Mouse (Mus musculus) spleen, adult 2 months (tissue): ENCODE results near the gene Usp36. TPM values are rescaled to one million over a fixed set of nuclear protein-coding genes. Genes with fewer than 3 reads are reported as not detected.

Experiments used
- DNase-seq, 2 experiments: peaks; one replicate each; pipeline versions ENCODE4 v3.0.0 to v3.0.0-alpha.2; 2012 to 2021; ENCODE audit warnings: low spot score in 2 of 2, low read depth in 1 of 2
- H3K27ac ChIP-seq: fragments of 200-500 bp; 2 replicates; pipeline ENCODE4 v1.5.1; 2012; ENCODE audit warnings: low read length, inconsistent platforms; ENCODE audit not compliant: insufficient read depth
- H3K27me3 ChIP-seq: fragments of 200-500 bp; 2 replicates; pipeline ENCODE4 v1.6.1; 2012; ENCODE audit warnings: mild to moderate bottlenecking, moderate library complexity, low read length, inconsistent platforms; ENCODE audit not compliant: control insufficient read depth, insufficient read depth
- H3K36me3 ChIP-seq: fragments of 200-500 bp; 2 replicates; pipeline ENCODE4 v1.6.1; 2012; ENCODE audit warnings: mild to moderate bottlenecking, low read length, inconsistent platforms; ENCODE audit not compliant: control insufficient read depth, insufficient read depth
- H3K4me1 ChIP-seq: fragments of 200-500 bp; 2 replicates; pipeline ENCODE4 v1.6.1; 2011; ENCODE audit warnings: inconsistent platforms; ENCODE audit not compliant: control insufficient read depth, insufficient read depth, insufficient read length
- H3K4me3 ChIP-seq: fragments of 200-500 bp; 2 replicates; pipeline ENCODE4 v1.5.1; 2011; ENCODE audit warnings: mild to moderate bottlenecking, inconsistent platforms; ENCODE audit not compliant: insufficient read depth, insufficient read length; ENCODE audit errors: extremely low read depth
- CTCF ChIP-seq: fragments of 200-500 bp; IDR thresholded peaks from 2 replicates; pipeline ENCODE4 v1.5.1; 2011; ENCODE audit warnings: mild to moderate bottlenecking, inconsistent platforms; ENCODE audit not compliant: insufficient read depth, insufficient read length, insufficient replicate concordance; ENCODE audit errors: extremely low read depth
- POLR2A ChIP-seq: fragments of 200-500 bp; IDR thresholded peaks from 2 replicates; pipeline ENCODE4 v1.6.1; 2011; ENCODE audit warnings: low read depth, low read length, inconsistent platforms
- WGBS: fragments of 180-500 bp; shearing (Covaris S2); methylation state at CpG from one replicate; pipeline ENCODE4 v1.1.7; 2018; 5-methylcytosine and 5-hydroxymethylcytosine counted together
- polyA plus RNA-seq: library from polyadenylated mRNA; depleted of rRNA; stranded (reverse); fragments of >200 nt; gene quantifications from 2 replicates; pipeline ENCODE4 v1.2.3, GENCODE M21; 2012

Usp36 gene
- polyA plus RNA-seq, 1 experiment = 25.3 TPM

DNA sequence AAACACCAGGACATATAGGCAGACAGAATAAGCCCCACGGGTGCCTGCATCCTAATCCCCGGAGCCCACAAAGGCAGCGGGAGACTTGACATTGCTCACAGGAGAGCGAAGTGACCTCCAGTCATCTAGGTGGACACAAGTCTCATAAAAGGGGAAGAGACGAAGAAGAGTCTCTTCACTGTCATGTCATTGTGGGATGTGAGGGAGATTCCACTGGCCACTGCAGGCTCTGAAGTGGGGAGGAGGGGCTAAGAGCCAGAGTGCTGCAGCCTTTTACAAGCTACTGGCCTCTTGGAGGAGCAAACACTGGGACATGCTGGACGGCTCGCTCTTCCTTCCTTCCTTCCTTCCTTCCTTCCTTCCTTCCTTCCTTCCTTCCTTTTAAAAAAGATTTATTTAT lies 55.1 kb downstream of the Usp36 start:
- peak overlapping the region; percentile 48 for H3K27ac ChIP-seq
- no peak for TF ChIP-seq POLR2A
- H3K4me1 ChIP-seq = peaks cover 68% of the 10 kb centered on the region; the same call in 1 of the 2 replicates
- 66% methylated on average over 7 of the region's 7 CpGs for WGBS
- no peaks in the 10 kb centered on the region for H3K27me3 ChIP-seq
- H3K36me3 ChIP-seq = no peaks in the 10 kb centered on the region
- no peak for DNase-seq
- H3K4me3 ChIP-seq = no peak overlapping the region

DNA sequence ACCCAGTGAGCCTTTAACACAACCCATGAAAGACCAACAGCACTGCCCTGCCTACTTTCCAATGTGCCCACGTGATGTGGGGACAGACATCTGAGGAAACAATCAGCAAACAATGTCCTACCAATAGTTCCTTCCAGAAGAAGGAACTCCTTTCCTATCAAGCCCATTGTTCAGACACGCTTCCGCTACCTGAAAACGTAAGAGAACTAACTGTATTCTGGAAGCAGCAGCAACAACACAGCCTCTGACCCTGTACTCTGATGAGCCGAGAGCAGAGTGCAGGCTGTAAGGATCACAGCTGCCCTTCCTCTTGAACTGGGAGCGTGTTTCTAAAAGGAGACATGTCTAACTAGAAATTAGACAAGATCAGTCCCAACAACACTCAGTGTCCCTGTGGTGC lies 55.5 kb downstream of the Usp36 start:
- H3K27me3 ChIP-seq = no peaks in the 10 kb centered on the region
- TF ChIP-seq CTCF = no peak
- no peak for TF ChIP-seq POLR2A
- no peak overlapping the region for H3K4me3 ChIP-seq
- DNase-seq = no peak
- peak overlapping the region; percentile 48 for H3K27ac ChIP-seq
- H3K4me1 ChIP-seq = peaks cover 64% of the 10 kb centered on the region; the same call in 1 of the 2 replicates
- 63% methylated on average over 6 of the region's 6 CpGs for WGBS
- H3K36me3 ChIP-seq = no peaks in the 10 kb centered on the region

GRCm38 (mm10) chr11:118233924-118234323 lies 56.1 kb downstream of the Usp36 start:
- TF ChIP-seq CTCF (no peak), POLR2A (no peak)
- no peaks in the 10 kb centered on the region for H3K27me3 ChIP-seq
- H3K4me1 ChIP-seq = peaks cover 60% of the 10 kb centered on the region
- 63% methylated on average over 3 of the region's 3 CpGs for WGBS
- no peak for DNase-seq
- no peak overlapping the region for H3K27ac ChIP-seq
- no peaks in the 10 kb centered on the region for H3K36me3 ChIP-seq
- no peak overlapping the region for H3K4me3 ChIP-seq

DNA sequence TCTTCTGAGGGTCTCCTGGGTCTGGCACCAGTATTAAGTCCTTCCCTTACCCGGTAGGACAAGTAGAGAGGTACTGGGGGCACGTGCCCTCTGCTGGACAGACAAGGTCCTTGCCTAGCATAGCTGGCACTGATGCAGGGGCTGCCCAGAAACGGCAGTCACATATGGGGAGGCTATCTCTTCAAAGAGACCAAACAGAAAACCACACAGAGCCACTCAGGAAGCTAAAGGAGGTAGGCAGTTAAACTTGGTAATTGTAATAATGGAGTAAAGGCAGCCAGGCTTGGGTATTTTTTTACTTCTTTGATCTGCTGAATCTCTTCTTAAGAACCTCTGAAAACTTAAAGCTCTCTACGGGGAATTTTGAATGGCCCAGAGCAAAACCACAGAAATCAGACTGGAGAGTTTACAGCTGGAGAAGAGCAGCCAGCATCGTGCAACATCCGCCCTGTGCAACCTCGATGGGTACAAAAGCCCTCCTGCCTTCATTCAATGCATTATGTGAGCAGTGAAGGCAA lies 57.7 kb downstream of the Usp36 start:
- peak; percentile 66 to 73 for DNase-seq
- 1% methylated on average over 7 of the region's 7 CpGs for WGBS
- H3K4me3 ChIP-seq = peak overlapping the region; percentile 33; the same call in 1 of the 2 replicates
- TF ChIP-seq CTCF = peak; percentile 63; the same call in 1 of the 2 replicates
- TF ChIP-seq POLR2A = no peak
- peaks cover 57% of the 10 kb centered on the region for H3K4me1 ChIP-seq
- peak overlapping the region; percentile 80 for H3K27ac ChIP-seq
- no peaks in the 10 kb centered on the region for H3K27me3 ChIP-seq
- H3K36me3 ChIP-seq = no peaks in the 10 kb centered on the region

DNA sequence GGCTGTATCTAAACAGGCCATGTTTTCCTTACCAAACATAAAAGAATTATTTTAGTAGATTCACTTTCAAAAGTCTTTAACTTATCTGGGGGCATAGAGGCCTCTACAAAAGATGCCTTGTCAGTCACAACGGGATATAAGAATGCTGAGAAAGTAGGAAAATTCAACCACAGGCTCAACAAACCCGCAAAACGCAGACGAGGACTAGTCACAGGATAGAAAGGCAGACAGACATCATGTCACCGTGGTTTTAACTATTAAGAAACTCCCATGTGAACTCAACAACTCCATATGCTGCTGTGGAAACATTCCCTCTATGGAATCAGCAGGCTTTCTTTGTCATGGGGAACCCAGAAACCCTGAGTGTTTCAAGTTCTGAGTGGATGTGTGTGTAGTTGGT lies 60.1 kb downstream of the Usp36 start:
- TF ChIP-seq CTCF (no peak), POLR2A (no peak)
- H3K4me3 ChIP-seq = no peak overlapping the region
- H3K4me1 ChIP-seq = peaks cover 60% of the 10 kb centered on the region
- no peak for DNase-seq
- H3K27me3 ChIP-seq = no peaks in the 10 kb centered on the region
- 54% methylated on average over 5 of the region's 5 CpGs for WGBS
- H3K27ac ChIP-seq = peak overlapping the region; percentile 55; the same call in 1 of the 2 replicates
- H3K36me3 ChIP-seq = no peaks in the 10 kb centered on the region

DNA sequence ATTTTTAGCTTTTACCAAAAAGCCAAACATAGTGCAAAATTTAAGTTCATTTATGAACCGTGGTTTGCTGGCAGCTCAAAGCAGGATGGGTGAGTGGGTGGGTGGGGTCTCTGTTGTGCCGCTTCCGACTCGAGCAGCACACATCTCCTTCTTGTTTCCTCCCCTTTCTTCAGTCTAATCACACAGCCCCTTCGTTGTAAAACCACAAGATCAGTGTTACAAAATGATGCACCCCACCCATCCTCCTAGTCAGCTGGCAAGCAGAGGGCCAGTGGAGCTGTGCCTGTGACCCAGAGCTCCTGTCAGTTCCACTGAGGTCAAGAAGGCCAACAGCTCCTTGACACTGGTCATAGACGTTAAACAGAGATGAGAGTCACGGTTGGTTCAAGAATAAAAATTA lies 62.4 kb downstream of the Usp36 start:
- peak in 1 of 2 experiments; percentile 55 for DNase-seq
- H3K36me3 ChIP-seq = no peaks in the 10 kb centered on the region
- TF ChIP-seq CTCF (no peak), POLR2A (peak; percentile 38)
- no peaks in the 10 kb centered on the region for H3K27me3 ChIP-seq
- peak overlapping the region; percentile 82 for H3K27ac ChIP-seq
- H3K4me3 ChIP-seq = no peak overlapping the region
- 9% methylated on average over 7 of the region's 7 CpGs for WGBS
- peaks cover 56% of the 10 kb centered on the region for H3K4me1 ChIP-seq

DNA sequence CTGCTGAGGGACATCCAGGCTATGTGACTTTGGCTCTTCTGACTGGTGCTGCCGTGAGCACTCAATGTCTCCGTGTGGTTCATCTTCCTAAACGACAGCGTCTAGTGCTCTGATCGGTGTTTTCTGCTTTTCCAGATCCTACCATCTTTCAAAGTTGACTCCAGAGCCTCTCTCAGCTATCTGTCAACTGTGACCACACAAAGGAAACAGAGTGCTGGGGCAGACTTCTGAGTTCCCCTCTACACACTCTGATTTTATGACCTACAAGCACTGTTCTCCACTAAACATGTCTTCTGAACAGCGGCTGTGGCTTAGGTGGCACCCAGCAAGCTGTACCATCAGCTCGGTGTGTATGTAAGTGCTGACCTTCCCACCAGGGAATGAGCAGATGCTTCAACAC lies 63.2 kb downstream of the Usp36 start:
- Histone ChIP-seq H3K4me3 (peak overlapping the region; percentile 14; the same call in 1 of the 2 replicates), H3K27ac (peak overlapping the region; percentile 91), H3K36me3 (no peaks in the 10 kb centered on the region), H3K27me3 (no peaks in the 10 kb centered on the region), H3K4me1 (peaks cover 58% of the 10 kb centered on the region)
- TF ChIP-seq CTCF (no peak), POLR2A (no peak)
- no peak for DNase-seq
- WGBS = 9% methylated on average over 7 of the region's 7 CpGs
